Mouse (Mus musculus) brain, embryonic 14.5 days (tissue): ENCODE results near the gene Fes.

Source experiments
- CTCF ChIP-seq: fragments of 200-500 bp; IDR thresholded peaks from 2 replicates; pipeline ENCODE4 v1.5.1; 2012; ENCODE audit warnings: inconsistent platforms, mild to moderate bottlenecking, moderate library complexity, borderline replicate concordance; ENCODE audit not compliant: insufficient read depth, insufficient read length; ENCODE audit errors: extremely low read depth
- POLR2A ChIP-seq: fragments of 200-500 bp; IDR thresholded peaks from 2 replicates; pipeline ENCODE4 v1.6.1; 2012; ENCODE audit warnings: mild to moderate bottlenecking, inconsistent platforms, borderline replicate concordance; ENCODE audit not compliant: poor library complexity, insufficient read depth, insufficient read length, severe bottlenecking; ENCODE audit errors: extremely low read depth

DNA sequence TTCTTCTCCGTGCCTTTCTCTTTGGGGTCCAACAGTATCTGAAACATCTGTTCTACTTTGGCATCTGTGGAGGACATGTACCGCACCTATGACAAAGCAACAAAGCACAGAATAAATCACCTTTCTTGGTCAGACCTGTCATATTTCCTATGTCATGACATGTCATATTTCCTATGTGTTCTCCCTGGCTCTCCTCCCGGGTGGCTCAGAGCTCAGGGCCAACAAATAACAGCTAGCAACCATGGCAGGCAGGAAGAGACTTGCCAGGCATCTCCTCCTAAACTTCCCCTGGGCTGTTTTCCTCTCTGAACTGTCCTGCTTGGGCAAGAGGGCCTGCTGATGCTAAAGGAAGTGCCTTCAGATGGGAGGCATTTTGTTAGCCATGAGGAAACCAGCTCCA is 50.8 kb downstream of the Fes start:
- TF ChIP-seq CTCF (no peak), POLR2A (no peak)
